Mouse (Mus musculus): ENCODE data around the gene Golga5.

- no peak for TF ChIP-seq CTCF (conservative IDR thresholded peaks at IDR 0.05 in 1 of 2, IDR thresholded peaks at IDR 0.05 in 1 of 2; ENCODE audit: low read depth in 2 of 2, low read length in 2 of 2)
- TF ChIP-seq POLR2A (IDR thresholded peaks at IDR 0.05; ENCODE audit: low read depth, low read length) = no peak
- TF ChIP-seq CHD2 (IDR thresholded peaks at IDR 0.05; ENCODE audit: low read length) = peak; percentile 50; the same call in 1 of the 2 replicates
- TF ChIP-seq NELFE (IDR thresholded peaks at IDR 0.05; ENCODE audit: low read depth, low read length) = no peak
- peak; percentile 52; the same call in 1 of the 2 replicates for TF ChIP-seq MEF2A (IDR thresholded peaks at IDR 0.05; ENCODE audit: borderline replicate concordance, low read depth, low read length)
- TF ChIP-seq RCOR1 (conservative IDR thresholded peaks at IDR 0.05; ENCODE audit: low read depth, low read length) = peak; percentile 93
- no peak for TF ChIP-seq UBTF (IDR thresholded peaks at IDR 0.05; ENCODE audit: low read depth, low read length)
- peak; percentile 97 for TF ChIP-seq EP300 (IDR thresholded peaks at IDR 0.05; ENCODE audit: low read length)
- TF ChIP-seq MXI1 (IDR thresholded peaks at IDR 0.05; ENCODE audit: low read depth, low read length) = no peak; the same call in 1 of the 2 replicates
- no peak for TF ChIP-seq ZMIZ1 (IDR thresholded peaks at IDR 0.05; ENCODE audit: low read depth, low read length)
- no peak for TF ChIP-seq E2F4 (IDR thresholded peaks at IDR 0.05; ENCODE audit: insufficient replicate concordance, low read depth, low read length)
- no peak for TF ChIP-seq GABPA (IDR thresholded peaks at IDR 0.05; ENCODE audit: insufficient replicate concordance, low read depth, low read length)
- TF ChIP-seq SMC3 (IDR thresholded peaks at IDR 0.05; ENCODE audit: low read depth, low read length) = no peak
- 0 out of 2 replicates have a peak, but pooled peaks have one; percentile 49 for TF ChIP-seq MAFK (IDR thresholded peaks at IDR 0.05; ENCODE audit: insufficient replicate concordance, low read length)
Observed at GRCm38 (mm10) chr12:102426285-102426684, 42.6 kb upstream of the Golga5 start.
